Mouse (Mus musculus): ENCODE data around the gene Pard3b.

Gene Pard3b

GRCm38 (mm10) chr1:62449193-62449875 is 810.7 kb downstream of the Pard3b start:
- no peak for DNase-seq (ENCODE audit: low spot score in 2 of 2)

- no peak for DNase-seq (ENCODE audit: low spot score in 2 of 2)
Observed at GRCm38 (mm10) chr1:62465536-62465935, 826.9 kb downstream of the Pard3b start.

GRCm38 (mm10) chr1:62466544-62466943 is 827.9 kb downstream of the Pard3b start:
- DNase-seq (ENCODE audit: low spot score in 2 of 2) = no peak

GRCm38 (mm10) chr1:62483059-62483458 is 844.4 kb downstream of the Pard3b start:
- DNase-seq (ENCODE audit: low spot score in 2 of 2) = peak; percentile 61 to 69

- no peak for DNase-seq (ENCODE audit: low spot score in 2 of 2)
Observed at GRCm38 (mm10) chr1:62488871-62489270, 850.2 kb downstream of the Pard3b start.

- no peak for DNase-seq (ENCODE audit: low spot score in 2 of 2)
Observed at GRCm38 (mm10) chr1:62499146-62499545, 860.5 kb downstream of the Pard3b start.

GRCm38 (mm10) chr1:62510501-62510900 is 871.9 kb downstream of the Pard3b start:
- DNase-seq (ENCODE audit: low spot score in 2 of 2) = no peak

GRCm38 (mm10) chr1:62511681-62512080 is 873.1 kb downstream of the Pard3b start:
- no peak for DNase-seq (ENCODE audit: low spot score in 2 of 2)

- no peak for DNase-seq (ENCODE audit: low spot score in 2 of 2)
Observed at GRCm38 (mm10) chr1:62518621-62519213, 880.1 kb downstream of the Pard3b start.

GRCm38 (mm10) chr1:62521368-62521767 is 882.7 kb downstream of the Pard3b start:
- no peak for DNase-seq (ENCODE audit: low spot score in 2 of 2)

- no peak for DNase-seq (ENCODE audit: low spot score in 2 of 2)
Observed at GRCm38 (mm10) chr1:62522761-62523160, 884.1 kb downstream of the Pard3b start.

- DNase-seq (ENCODE audit: low spot score in 2 of 2) = no peak
Observed at GRCm38 (mm10) chr1:62527788-62528187, 889.2 kb downstream of the Pard3b start.

GRCm38 (mm10) chr1:62529941-62530340 is 891.3 kb downstream of the Pard3b start:
- no peak for DNase-seq (ENCODE audit: low spot score in 2 of 2)

- no peak for DNase-seq (ENCODE audit: low spot score in 2 of 2)
Observed at GRCm38 (mm10) chr1:62532426-62533126, 894.0 kb downstream of the Pard3b start.

- DNase-seq (ENCODE audit: low spot score in 2 of 2) = no peak
Observed at GRCm38 (mm10) chr1:62548953-62549352, 910.3 kb downstream of the Pard3b start.

GRCm38 (mm10) chr1:62550546-62550945 is 911.9 kb downstream of the Pard3b start:
- no peak for DNase-seq (ENCODE audit: low spot score in 2 of 2)

- DNase-seq (ENCODE audit: low spot score in 2 of 2) = no peak
Observed at GRCm38 (mm10) chr1:62551516-62551915, 912.9 kb downstream of the Pard3b start.

GRCm38 (mm10) chr1:62555838-62556237 is 917.2 kb downstream of the Pard3b start:
- no peak for DNase-seq (ENCODE audit: low spot score in 2 of 2)

- no peak for DNase-seq (ENCODE audit: low spot score in 2 of 2)
Observed at GRCm38 (mm10) chr1:62562987-62563386, 924.4 kb downstream of the Pard3b start.

GRCm38 (mm10) chr1:62564245-62565119 is 925.9 kb downstream of the Pard3b start:
- no peak for DNase-seq (ENCODE audit: low spot score in 2 of 2)

- no peak for DNase-seq (ENCODE audit: low spot score in 2 of 2)
Observed at GRCm38 (mm10) chr1:62565120-62565809, 926.6 kb downstream of the Pard3b start.
